Mouse (Mus musculus) megakaryocyte, embryonic 14.5 days (primary cell): ENCODE data around the gene Ypel2.

Source experiments
- FLI1 ChIP-seq: IDR thresholded peaks from 2 replicates; pipeline ENCODE4 v1.6.1; 2012; ENCODE audit warnings: low read length, inconsistent platforms, mixed read lengths
- GATA1 ChIP-seq: IDR thresholded peaks from 3 replicates; pipeline ENCODE4 v1.6.1; 2012; ENCODE audit warnings: mixed read lengths, low read length, inconsistent platforms, borderline replicate concordance

GRCm38 (mm10) chr11:86898367-86898766, 95.1 kb downstream of the Ypel2 start:
- no peak for TF ChIP-seq GATA1
- TF ChIP-seq FLI1 = no peak
